Mouse (Mus musculus): ENCODE measurements around the gene Rin3. TPM values are rescaled to one million over a fixed set of nuclear protein-coding genes. Genes with fewer than 3 reads are reported as not detected.

Rin3 gene
- polyA plus RNA-seq, 1 experiment = 1.4 TPM

DNA sequence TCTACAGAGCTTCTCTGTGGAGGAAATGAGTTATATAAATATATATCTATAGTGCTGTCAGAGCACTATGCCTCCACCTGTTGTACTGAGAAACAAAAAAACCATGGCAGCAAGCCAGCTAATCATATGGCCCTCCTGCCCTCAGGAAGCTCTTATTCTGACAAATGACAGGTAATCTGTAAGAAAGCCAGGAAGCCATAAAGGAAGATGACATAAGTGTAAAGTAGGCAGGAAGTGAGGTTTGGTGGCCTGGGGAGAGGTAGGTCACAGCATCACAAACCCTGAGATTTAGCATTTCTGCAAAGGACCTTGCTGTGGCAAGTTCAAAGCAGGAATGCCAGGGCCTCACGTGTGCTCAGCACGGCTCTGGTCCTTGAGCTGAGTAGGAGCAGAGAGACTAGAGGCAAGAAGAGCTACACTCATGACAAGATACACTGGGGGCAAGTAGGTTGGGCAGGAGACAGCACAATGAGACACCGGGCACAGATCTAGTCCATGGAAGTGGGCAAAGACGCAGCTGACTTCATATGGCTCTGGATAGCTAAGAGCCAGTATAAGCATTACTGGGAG lies 88.2 kb downstream of the Rin3 start:
- H3K27ac ChIP-seq (ENCODE audit: insufficient read depth, low read length) = no peak overlapping the region
- no peak overlapping the region for H3K4me3 ChIP-seq (ENCODE audit: insufficient read depth, low read length)
- no peaks in the 10 kb centered on the region for H3K4me1 ChIP-seq (ENCODE audit: control insufficient read depth, insufficient read depth, low read length)
- TF ChIP-seq CTCF (IDR thresholded peaks at IDR 0.05; ENCODE audit: extremely low read depth, insufficient read depth, low read length) (no peak), POLR2A (IDR thresholded peaks at IDR 0.05; ENCODE audit: extremely low read depth, insufficient read depth, low read length) (no peak)

DNA sequence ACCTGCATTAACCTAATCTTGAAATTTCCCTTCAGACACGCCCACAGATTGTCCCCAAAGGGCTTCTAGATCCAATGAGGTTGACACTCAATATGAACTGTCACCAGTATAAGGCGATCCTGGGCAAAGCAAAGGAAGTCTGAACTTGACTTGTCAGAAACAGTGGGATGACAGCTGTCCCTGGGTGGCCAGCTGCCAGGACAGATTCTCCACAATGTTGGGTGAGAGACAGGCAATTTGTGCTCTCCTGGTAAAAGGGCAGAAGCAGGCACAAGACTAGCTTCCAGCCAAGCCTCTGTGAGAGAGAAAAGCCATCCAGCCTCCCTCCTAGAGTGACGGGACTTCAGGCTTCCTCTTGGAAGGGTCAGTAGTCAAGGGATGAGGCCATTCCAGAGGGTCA lies 89.5 kb downstream of the Rin3 start:
- TF ChIP-seq CTCF (IDR thresholded peaks at IDR 0.05; ENCODE audit: extremely low read depth, insufficient read depth, low read length) = no peak
- TF ChIP-seq POLR2A (IDR thresholded peaks at IDR 0.05; ENCODE audit: extremely low read depth, insufficient read depth, low read length) = no peak
- Histone ChIP-seq H3K4me1 (ENCODE audit: control insufficient read depth, insufficient read depth, low read length) (no peaks in the 10 kb centered on the region), H3K4me3 (ENCODE audit: insufficient read depth, low read length) (no peak overlapping the region), H3K27ac (ENCODE audit: insufficient read depth, low read length) (no peak overlapping the region)

GRCm38 (mm10) chr12:102382180-102382579 lies 99.3 kb downstream of the Rin3 start:
- no peak overlapping the region for H3K27ac ChIP-seq (ENCODE audit: insufficient read depth, low read length)
- no peaks in the 10 kb centered on the region for H3K4me1 ChIP-seq (ENCODE audit: control insufficient read depth, insufficient read depth, low read length)
- TF ChIP-seq CTCF (IDR thresholded peaks at IDR 0.05; ENCODE audit: extremely low read depth, insufficient read depth, low read length) (no peak), POLR2A (IDR thresholded peaks at IDR 0.05; ENCODE audit: extremely low read depth, insufficient read depth, low read length) (no peak)

GRCm38 (mm10) chr12:102383288-102383687 lies 100.4 kb downstream of the Rin3 start:
- TF ChIP-seq CTCF (IDR thresholded peaks at IDR 0.05; ENCODE audit: extremely low read depth, insufficient read depth, low read length) (no peak), POLR2A (IDR thresholded peaks at IDR 0.05; ENCODE audit: extremely low read depth, insufficient read depth, low read length) (no peak)
- no peak overlapping the region for H3K27ac ChIP-seq (ENCODE audit: insufficient read depth, low read length)
- H3K4me3 ChIP-seq (ENCODE audit: insufficient read depth, low read length) = no peak overlapping the region
- H3K4me1 ChIP-seq (ENCODE audit: control insufficient read depth, insufficient read depth, low read length) = no peaks in the 10 kb centered on the region

More at GRCm38 (mm10) chr12:102382180-102382579, 99.3 kb downstream of the Rin3 start:
- no peak overlapping the region for H3K4me3 ChIP-seq (ENCODE audit: insufficient read depth, low read length)

DNA sequence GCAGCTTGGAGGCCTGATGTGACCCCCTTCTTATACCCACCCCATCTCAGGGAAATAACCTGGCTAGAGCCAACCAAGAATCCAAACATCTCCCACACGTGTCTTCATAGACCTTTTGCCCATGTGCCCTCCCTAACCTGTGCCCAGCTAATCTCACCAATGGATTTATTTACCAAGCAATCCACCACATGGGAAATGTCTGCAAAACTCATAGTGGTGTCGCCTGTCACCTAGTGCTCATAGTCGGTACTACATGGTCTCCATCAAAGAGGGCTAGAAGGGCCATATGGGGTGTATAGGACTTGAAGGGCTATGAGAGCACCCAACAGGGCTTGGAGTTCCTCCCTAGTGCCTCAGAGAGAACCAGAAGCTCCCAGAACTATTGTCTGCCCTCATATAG lies 102.0 kb downstream of the Rin3 start:
- TF ChIP-seq CTCF (IDR thresholded peaks at IDR 0.05; ENCODE audit: extremely low read depth, insufficient read depth, low read length) (peak; percentile 89), POLR2A (IDR thresholded peaks at IDR 0.05; ENCODE audit: extremely low read depth, insufficient read depth, low read length) (no peak)
- no peaks in the 10 kb centered on the region for H3K4me1 ChIP-seq (ENCODE audit: control insufficient read depth, insufficient read depth, low read length)
- H3K27ac ChIP-seq (ENCODE audit: insufficient read depth, low read length) = no peak overlapping the region
- no peak overlapping the region for H3K4me3 ChIP-seq (ENCODE audit: insufficient read depth, low read length)

GRCm38 (mm10) chr12:102387219-102387917 lies 104.5 kb downstream of the Rin3 start:
- TF ChIP-seq CTCF (IDR thresholded peaks at IDR 0.05; ENCODE audit: extremely low read depth, insufficient read depth, low read length) (peak; percentile 97), POLR2A (IDR thresholded peaks at IDR 0.05; ENCODE audit: extremely low read depth, insufficient read depth, low read length) (no peak)
- H3K4me1 ChIP-seq (ENCODE audit: control insufficient read depth, insufficient read depth, low read length) = no peaks in the 10 kb centered on the region
- no peak overlapping the region for H3K4me3 ChIP-seq (ENCODE audit: insufficient read depth, low read length)
- H3K27ac ChIP-seq (ENCODE audit: insufficient read depth, low read length) = no peak overlapping the region

DNA sequence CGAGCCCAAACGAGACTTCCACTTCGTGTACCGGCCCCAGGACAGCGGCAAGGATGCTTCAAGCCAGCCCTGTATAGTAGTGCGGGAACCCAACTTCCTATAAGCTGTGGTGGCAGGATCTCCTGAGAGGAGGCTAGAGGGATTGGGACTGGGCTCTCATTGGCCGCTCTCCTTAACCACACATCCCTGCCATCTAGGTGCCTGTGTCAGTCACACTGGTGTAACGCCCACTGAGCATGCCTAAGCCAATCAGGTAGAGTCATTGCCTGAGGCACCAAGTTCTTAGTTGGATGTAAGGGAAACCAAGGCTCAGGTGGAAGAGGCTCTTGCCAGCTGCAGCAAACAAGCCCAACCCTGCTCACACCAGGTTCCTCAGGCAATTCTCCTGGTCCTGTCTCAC lies 107.2 kb downstream of the Rin3 start:
- Histone ChIP-seq H3K4me1 (ENCODE audit: control insufficient read depth, insufficient read depth, low read length) (no peaks in the 10 kb centered on the region), H3K4me3 (ENCODE audit: insufficient read depth, low read length) (no peak overlapping the region), H3K27ac (ENCODE audit: insufficient read depth, low read length) (no peak overlapping the region)
- TF ChIP-seq POLR2A (IDR thresholded peaks at IDR 0.05; ENCODE audit: extremely low read depth, insufficient read depth, low read length) (no peak), CTCF (IDR thresholded peaks at IDR 0.05; ENCODE audit: extremely low read depth, insufficient read depth, low read length) (no peak)

GRCm38 (mm10) chr12:102391109-102391508 lies 108.3 kb downstream of the Rin3 start:
- no peak overlapping the region for H3K27ac ChIP-seq (ENCODE audit: insufficient read depth, low read length)
- H3K4me3 ChIP-seq (ENCODE audit: insufficient read depth, low read length) = no peak overlapping the region
- no peaks in the 10 kb centered on the region for H3K4me1 ChIP-seq (ENCODE audit: control insufficient read depth, insufficient read depth, low read length)
- TF ChIP-seq CTCF (IDR thresholded peaks at IDR 0.05; ENCODE audit: extremely low read depth, insufficient read depth, low read length) (no peak), POLR2A (IDR thresholded peaks at IDR 0.05; ENCODE audit: extremely low read depth, insufficient read depth, low read length) (no peak)

GRCm38 (mm10) chr12:102391982-102392381 lies 109.1 kb downstream of the Rin3 start:
- no peaks in the 10 kb centered on the region for H3K4me1 ChIP-seq (ENCODE audit: control insufficient read depth, insufficient read depth, low read length)
- no peak for TF ChIP-seq POLR2A (IDR thresholded peaks at IDR 0.05; ENCODE audit: extremely low read depth, insufficient read depth, low read length)
- TF ChIP-seq CTCF (IDR thresholded peaks at IDR 0.05; ENCODE audit: extremely low read depth, insufficient read depth, low read length) = peak; percentile 60
- no peak overlapping the region for H3K27ac ChIP-seq (ENCODE audit: insufficient read depth, low read length)
- H3K4me3 ChIP-seq (ENCODE audit: insufficient read depth, low read length) = no peak overlapping the region

- H3K27ac ChIP-seq (ENCODE audit: insufficient read depth, low read length) = no peak overlapping the region
- TF ChIP-seq POLR2A (IDR thresholded peaks at IDR 0.05; ENCODE audit: extremely low read depth, insufficient read depth, low read length) (no peak), CTCF (IDR thresholded peaks at IDR 0.05; ENCODE audit: extremely low read depth, insufficient read depth, low read length) (no peak)
- no peak overlapping the region for H3K4me3 ChIP-seq (ENCODE audit: insufficient read depth, low read length)
- 0 out of 2 replicates have a peak, but pooled peaks cover 2% of the 10 kb centered on the region for H3K4me1 ChIP-seq (ENCODE audit: control insufficient read depth, insufficient read depth, low read length)
These were observed 111.6 kb downstream of the Rin3 start for GRCm38 (mm10) chr12:102394496-102394895.

All from cortical plate, adult 2 months (tissue).